Mouse (Mus musculus) lung, postnatal 0 days (tissue): Measurements from ENCODE around the gene Dnajc5. TPM values are rescaled to one million over a fixed set of nuclear protein-coding genes. Genes with fewer than 3 reads are reported as not detected.

Experiments used
- ATAC-seq: fragments of 200-750 bp; cut with Nextera tagmentation; 2 replicates; pipeline ENCODE4 v1.8.0; 2017; ENCODE audit warnings: moderate library complexity
- DNase-seq: peaks from one replicate; pipeline ENCODE4 v3.0.0-alpha.2; 2016; ENCODE audit warnings: low spot score
- H3K27ac ChIP-seq: fragments of 300-500 bp; sonication (generic); 2 replicates; pipeline ENCODE4 v1.5.1; 2014; ENCODE audit warnings: antibody characterized with exemption, mild to moderate bottlenecking, low read length, mixed read lengths
- H3K27me3 ChIP-seq: fragments of 300-500 bp; sonication (generic); replicated peaks from 2 replicates; pipeline ENCODE4 v1.6.1; 2014; ENCODE audit warnings: low read length, mixed read lengths; ENCODE audit not compliant: insufficient read depth
- H3K36me3 ChIP-seq: fragments of 300-500 bp; sonication (generic); 2 replicates; pipeline ENCODE4 v1.6.1; 2014; ENCODE audit warnings: low read length, mixed read lengths; ENCODE audit not compliant: insufficient read depth
- H3K4me1 ChIP-seq: fragments of 300-500 bp; sonication (generic); 2 replicates; pipeline ENCODE4 v1.6.1; 2014; ENCODE audit warnings: antibody characterized with exemption, low read depth, low read length, mixed read lengths; ENCODE audit not compliant: insufficient read depth
- H3K4me2 ChIP-seq: fragments of 300-500 bp; sonication (generic); replicated peaks from 2 replicates; pipeline ENCODE4 v1.6.1; 2014; ENCODE audit warnings: low read depth, mild to moderate bottlenecking, low read length, moderate library complexity, mixed read lengths
- H3K4me3 ChIP-seq: fragments of 300-500 bp; sonication (generic); 2 replicates; pipeline ENCODE4 v1.5.1; 2014; ENCODE audit warnings: low read depth, low read length
- H3K9ac ChIP-seq: fragments of 300-500 bp; sonication (generic); replicated peaks from 2 replicates; pipeline ENCODE4 v1.6.1; 2014; ENCODE audit warnings: low read depth, mild to moderate bottlenecking
- H3K9me3 ChIP-seq: fragments of 300-500 bp; sonication (generic); 2 replicates; pipeline ENCODE4 v1.6.1; 2016; ENCODE audit warnings: low read length, mixed read lengths
- CTCF ChIP-seq: IDR thresholded peaks from 2 replicates; pipeline ENCODE4 v1.5.1; 2016; ENCODE audit warnings: antibody characterized with exemption, mild to moderate bottlenecking
- EP300 ChIP-seq: IDR thresholded peaks from 2 replicates; pipeline ENCODE4 v1.6.1; 2016; ENCODE audit warnings: antibody characterized with exemption, mild to moderate bottlenecking, control low read depth
- WGBS: fragments of 180-500 bp; shearing (Covaris S2); extraction: QIAGEN DNeasy Blood & Tissue Kit; methylation state at CpG from one replicate; pipeline ENCODE4 v1.1.7; 2014; 5-methylcytosine and 5-hydroxymethylcytosine counted together
- polyA plus RNA-seq: library from polyadenylated mRNA; unstranded; fragments of >200 nt; fragmentation: Nextera tagmentation; extraction: Ambion mirVana; gene quantifications from 2 replicates; pipeline ENCODE4 v1.2.1, GENCODE M21; 2015

Dnajc5 gene
- polyA plus RNA-seq, 1 experiment from 2014 or later = 57.2 TPM

- Histone ChIP-seq H3K27me3 (no peaks in the 10 kb centered on the region), H3K9ac (no peak overlapping the region), H3K4me3 (no peak overlapping the region), H3K27ac (no peak overlapping the region), H3K4me1 (peaks cover 3% of the 10 kb centered on the region; the same call in 1 of the 2 replicates), H3K36me3 (peaks cover 10% of the 10 kb centered on the region; the same call in 1 of the 2 replicates), H3K9me3 (no peaks in the 10 kb centered on the region), H3K4me2 (no peak overlapping the region)
- no peak for ATAC-seq
- DNase-seq = peak; percentile 51
- TF ChIP-seq CTCF = no peak
- TF ChIP-seq EP300 = peak; percentile 34; the same call in 1 of the 2 replicates
- WGBS = 48% methylated on average over 4 of the region's 4 CpGs
Observed at GRCm38 (mm10) chr2:181498644-181499043, 21.6 kb upstream of the Dnajc5 start.

- Histone ChIP-seq H3K9me3 (no peaks in the 10 kb centered on the region), H3K4me3 (no peak overlapping the region), H3K4me1 (no peaks in the 10 kb centered on the region), H3K27ac (no peak overlapping the region), H3K4me2 (no peak overlapping the region), H3K27me3 (no peaks in the 10 kb centered on the region), H3K36me3 (peaks cover 50% of the 10 kb centered on the region), H3K9ac (no peak overlapping the region)
- no peak for DNase-seq
- WGBS = 97% methylated on average over 2 of the region's 2 CpGs
- ATAC-seq = no peak
- TF ChIP-seq CTCF = no peak
- TF ChIP-seq EP300 = no peak
Observed at GRCm38 (mm10) chr2:181509191-181509590, 11.1 kb upstream of the Dnajc5 start.

- TF ChIP-seq EP300 (no peak), CTCF (no peak)
- ATAC-seq (no peak), DNase-seq (no peak)
- Histone ChIP-seq H3K4me2 (no peak overlapping the region), H3K9ac (no peak overlapping the region), H3K36me3 (peaks cover 61% of the 10 kb centered on the region), H3K9me3 (no peaks in the 10 kb centered on the region), H3K27me3 (no peaks in the 10 kb centered on the region), H3K27ac (no peak overlapping the region), H3K4me1 (no peaks in the 10 kb centered on the region), H3K4me3 (no peak overlapping the region)
- WGBS = 94% methylated on average over 8 of the region's 8 CpGs
Observed at GRCm38 (mm10) chr2:181511231-181511630, 9.1 kb upstream of the Dnajc5 start.

GRCm38 (mm10) chr2:181519201-181519600 lies 1.1 kb upstream of the Dnajc5 start:
- Histone ChIP-seq H3K4me1 (peaks cover 12% of the 10 kb centered on the region; the same call in 1 of the 2 replicates), H3K9me3 (no peaks in the 10 kb centered on the region), H3K9ac (peak overlapping the region; percentile 96; the same call in 1 of the 2 replicates), H3K27me3 (no peaks in the 10 kb centered on the region), H3K36me3 (peaks cover 22% of the 10 kb centered on the region), H3K4me2 (peak overlapping the region; percentile 62), H3K4me3 (peak overlapping the region; percentile 99), H3K27ac (peak overlapping the region; percentile 99)
- WGBS = 66% methylated on average over 3 of the region's 3 CpGs
- TF ChIP-seq EP300 (no peak), CTCF (no peak)
- no peak for DNase-seq
- no peak for ATAC-seq

GRCm38 (mm10) chr2:181520936-181521227 lies 597 bp downstream of the Dnajc5 start:
- under 1% methylated on average over 17 of the region's 17 CpGs for whole genome bisulfite sequencing
- peak overlapping the region; percentile 99 for H3K4me3 ChIP-seq
- ATAC-seq (no peak), DNase-seq (no peak)
- H3K9me3 ChIP-seq = no peaks in the 10 kb centered on the region
- TF ChIP-seq CTCF (no peak), EP300 (no peak)
- peak overlapping the region; percentile 96 for H3K9ac ChIP-seq
- peaks cover 12% of the 10 kb centered on the region; the same call in 1 of the 2 replicates for H3K4me1 ChIP-seq
- H3K27ac ChIP-seq = peak overlapping the region; percentile 99
- H3K27me3 ChIP-seq = no peaks in the 10 kb centered on the region
- peak overlapping the region; percentile 62 for H3K4me2 ChIP-seq
- peaks cover 11% of the 10 kb centered on the region; the same call in 1 of the 2 replicates for H3K36me3 ChIP-seq

GRCm38 (mm10) chr2:181521491-181521890 lies 1.2 kb downstream of the Dnajc5 start:
- Histone ChIP-seq H3K27ac (peak overlapping the region; percentile 99; the same call in 1 of the 2 replicates), H3K9me3 (no peaks in the 10 kb centered on the region), H3K36me3 (peaks cover 5% of the 10 kb centered on the region; the same call in 1 of the 2 replicates), H3K4me2 (peak overlapping the region; percentile 62), H3K9ac (peak overlapping the region; percentile 96), H3K4me3 (peak overlapping the region; percentile 99), H3K4me1 (peaks cover 12% of the 10 kb centered on the region; the same call in 1 of the 2 replicates), H3K27me3 (no peaks in the 10 kb centered on the region)
- WGBS = 27% methylated on average over 10 of the region's 10 CpGs
- DNase-seq (peak; percentile 63), ATAC-seq (no peak)
- TF ChIP-seq EP300 (no peak), CTCF (no peak)

GRCm38 (mm10) chr2:181522811-181523210 lies 2.5 kb downstream of the Dnajc5 start:
- no peak overlapping the region for H3K9ac ChIP-seq
- ATAC-seq = no peak
- no peaks in the 10 kb centered on the region for H3K36me3 ChIP-seq
- H3K27me3 ChIP-seq = no peaks in the 10 kb centered on the region
- no peak overlapping the region for H3K4me2 ChIP-seq
- WGBS = 68% methylated on average over 5 of the region's 5 CpGs
- H3K27ac ChIP-seq = no peak overlapping the region
- DNase-seq = peak; percentile 48
- peaks cover 12% of the 10 kb centered on the region; the same call in 1 of the 2 replicates for H3K4me1 ChIP-seq
- TF ChIP-seq EP300 (no peak), CTCF (peak; percentile 72)
- H3K4me3 ChIP-seq = no peak overlapping the region
- no peaks in the 10 kb centered on the region for H3K9me3 ChIP-seq
